Comparison of ENCODE assay signal across 10 mouse cellular contexts in genomic region chr19:57542506-57542905, GRCm38 (mm10).
"Had no signal": no experiment of that assay in that cellular context is flagged by ENCODE, and none has a peak within 500 bp of the region (broad histone marks: within the 10 kb centered on the region; RNA-seq: fewer than 3 reads in every experiment).

No protein-coding gene starts in this region.

- DNase-seq: kidney, adult 18-20 months; kidney, adult 9 months; kidney, postnatal 14 days; kidney, postnatal 4 days; left cerebral cortex, postnatal 4 days; liver, postnatal 0 days; lung, embryonic 14.5 days; retina, postnatal 1 day; thymus, adult 18-20 months; thymus, postnatal 36 days had no signal
